Mouse (Mus musculus): ENCODE data around the gene Gm49450. TPM values are rescaled to one million over a fixed set of nuclear protein-coding genes. Genes with fewer than 3 reads are reported as not detected.
"Not testable (repeated sequence)": the region's sequence is repeated elsewhere in the genome, so short reads cannot be mapped to it uniquely, and the experiment has no call there.

Gm49450 gene
- total RNA-seq, 2 experiments from 2014 or later = not detected

- DNase-seq = peak in 1 of 2 experiments; percentile 51
Measured at GRCm38 (mm10) chr15:98985982-98986715, 32.8 kb upstream of the Gm49450 start.

GRCm38 (mm10) chr15:98985240-98985981 is 32.1 kb upstream of the Gm49450 start:
- peak; percentile 93 to 95 for DNase-seq

- DNase-seq = peak in 1 of 2 experiments; percentile 46
Measured at GRCm38 (mm10) chr15:98984681-98985080, 31.3 kb upstream of the Gm49450 start.

GRCm38 (mm10) chr15:98983431-98984081 is 30.2 kb upstream of the Gm49450 start:
- DNase-seq = no peak

GRCm38 (mm10) chr15:98982100-98982499 is 28.7 kb upstream of the Gm49450 start:
- DNase-seq = no peak

GRCm38 (mm10) chr15:98980012-98980614 is 26.8 kb upstream of the Gm49450 start:
- DNase-seq = no peak

- no peak for DNase-seq
Measured at GRCm38 (mm10) chr15:98978409-98979172, 25.2 kb upstream of the Gm49450 start.

GRCm38 (mm10) chr15:98977759-98978408 is 24.5 kb upstream of the Gm49450 start:
- DNase-seq = peak; percentile 90

GRCm38 (mm10) chr15:98976763-98977758 is 23.7 kb upstream of the Gm49450 start:
- DNase-seq = peak in 1 of 2 experiments; percentile 49

GRCm38 (mm10) chr15:98973015-98973614 is 19.8 kb upstream of the Gm49450 start:
- no peak for DNase-seq

GRCm38 (mm10) chr15:98971576-98972320 is 18.4 kb upstream of the Gm49450 start:
- not testable (repeated sequence) for DNase-seq

- no peak for DNase-seq
Measured at GRCm38 (mm10) chr15:98971111-98971510, 17.8 kb upstream of the Gm49450 start.

- DNase-seq = peak in 1 of 2 experiments; percentile 42
Measured at GRCm38 (mm10) chr15:98969372-98970101, 16.2 kb upstream of the Gm49450 start.

GRCm38 (mm10) chr15:98968701-98969371 is 15.5 kb upstream of the Gm49450 start:
- DNase-seq = peak in 1 of 2 experiments; percentile 40

GRCm38 (mm10) chr15:98959531-98959930 is 6.2 kb upstream of the Gm49450 start:
- no peak for DNase-seq

GRCm38 (mm10) chr15:98958901-98959420 is 5.6 kb upstream of the Gm49450 start:
- DNase-seq = no peak

- DNase-seq = no peak
Measured at GRCm38 (mm10) chr15:98957475-98957874, 4.1 kb upstream of the Gm49450 start.

All from heart, adult 18-20 months (tissue).